Mouse (Mus musculus) heart, adult 2 months (tissue): ENCODE results near the gene Mlf2.

Experiments
- CTCF ChIP-seq: fragments of 200-600 bp; IDR thresholded peaks from 2 replicates; pipeline ENCODE4 v1.8.1; 2022; ENCODE audit warnings: antibody characterized with exemption, mild to moderate bottlenecking, moderate library complexity
- EP300 ChIP-seq: fragments of 200-500 bp; IDR thresholded peaks from 2 replicates; pipeline ENCODE4 v1.6.1; 2011; ENCODE audit warnings: low read depth, low read length, control low read depth; ENCODE audit not compliant: insufficient read depth
- POLR2A ChIP-seq: fragments of 200-500 bp; IDR thresholded peaks from 2 replicates; pipeline ENCODE4 v1.6.1; 2011; ENCODE audit warnings: mild to moderate bottlenecking, low read depth, low read length, control low read depth; ENCODE audit not compliant: insufficient read depth

DNA sequence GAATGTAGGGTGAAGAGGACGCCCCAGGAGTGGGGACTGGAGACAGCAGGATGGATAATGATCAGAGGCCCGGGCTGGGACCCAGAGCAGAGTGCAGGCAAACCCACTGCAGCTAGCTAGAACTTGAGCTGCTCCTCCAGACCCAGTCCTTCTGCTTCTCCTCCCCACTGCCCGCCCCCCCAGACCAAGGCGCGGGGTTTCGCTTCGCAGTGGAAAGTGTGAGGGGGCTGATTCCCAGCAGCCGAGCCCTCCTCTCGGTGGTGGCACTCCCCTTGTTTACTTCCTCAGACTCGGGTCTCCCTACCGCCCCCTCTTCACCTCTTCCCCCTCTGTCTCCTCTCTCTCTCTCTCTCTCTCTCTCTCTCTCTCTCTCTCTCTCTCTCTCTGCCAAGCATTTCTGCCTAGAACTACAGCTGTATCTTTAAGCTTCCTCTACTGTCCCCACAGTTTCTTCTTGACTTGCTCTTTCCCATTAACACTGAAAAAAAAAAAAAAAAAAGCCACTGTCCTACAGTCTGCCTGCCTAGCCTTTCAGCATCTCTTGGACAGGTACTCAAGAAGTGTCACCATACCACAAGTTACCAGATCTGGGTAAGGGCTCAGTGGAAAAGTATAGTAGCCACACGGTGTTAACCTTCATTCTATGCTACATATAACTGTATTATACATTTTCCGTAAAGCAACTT, 19.5 kb upstream of the Mlf2 start, which contains the start of gene Lag3:
- TF ChIP-seq CTCF (no peak), POLR2A (no peak), EP300 (no peak)
